Mouse (Mus musculus): Measurements from ENCODE around the gene Timp4. TPM values are rescaled to one million over a fixed set of nuclear protein-coding genes. Genes with fewer than 3 reads are reported as not detected.
A peak's percentile ranks its signal among the peaks of the same experiment; 100 is the strongest.
"Not testable (repeated sequence)": the region's sequence is repeated elsewhere in the genome, so short reads cannot be mapped to it uniquely, and the experiment has no call there.

Gene Timp4
- total and polyA plus RNA-seq, 3 experiments: not detected

- dilution Hi-C loops (cut with MboI; ENCODE audit: extremely low pct_ligation_motif_present, extremely low pct_unique_long_range_greater_than_20kb, low sequenced_read_pairs); H3K4me1 ChIP-seq (ENCODE audit: control insufficient read depth in 1 of 2, insufficient read depth in 2 of 2); H3K36me3 ChIP-seq (replicated peaks in 1 of 2; ENCODE audit: control insufficient read depth in 1 of 2, insufficient read depth in 1 of 2, low read length in 1 of 2); H3K27me3 ChIP-seq (replicated peaks); H3K79me2 ChIP-seq (replicated peaks; ENCODE audit: control insufficient read depth, extremely low read depth, insufficient read depth, poor library complexity, severe bottlenecking); H3K9me3 ChIP-seq (replicated peaks; ENCODE audit: low read length); DNase-seq (ENCODE audit: extremely low read depth); H3K27ac ChIP-seq (ENCODE audit: insufficient read depth, low read depth); H3K9ac ChIP-seq (ENCODE audit: insufficient read depth, low read depth); H3K4me2 ChIP-seq (ENCODE audit: insufficient read depth, low read depth, poor library complexity, severe bottlenecking); in situ Hi-C loops (cut with MboI; ENCODE audit: low pct_ligation_motif_present, low pct_unique_long_range_greater_than_20kb, low sequenced_read_pairs): not testable (repeated sequence)
- peak overlapping the region in 2 of 3 experiments; percentile 23 to 38 for H3K4me3 ChIP-seq (replicated peaks in 1 of 3; ENCODE audit: low read depth in 2 of 3, low read length in 2 of 3, poor library complexity in 1 of 3)
These were observed 11.6 kb downstream of the Timp4 start for GRCm38 (mm10) chr6:115240431-115240830.

- no peak for DNase-seq (ENCODE audit: extremely low read depth)
- Histone ChIP-seq H3K9me3 (replicated peaks; ENCODE audit: low read length) (no peaks in the 10 kb centered on the region), H3K36me3 (replicated peaks in 1 of 2; ENCODE audit: control insufficient read depth in 1 of 2, insufficient read depth in 1 of 2, low read length in 1 of 2) (no peaks in the 10 kb centered on the region), H3K4me3 (replicated peaks in 1 of 3; ENCODE audit: low read depth in 2 of 3, low read length in 2 of 3, poor library complexity in 1 of 3) (no peak overlapping the region), H3K4me2 (ENCODE audit: insufficient read depth, low read depth, poor library complexity, severe bottlenecking) (no peak overlapping the region), H3K27ac (ENCODE audit: insufficient read depth, low read depth) (no peak overlapping the region), H3K79me2 (replicated peaks; ENCODE audit: control insufficient read depth, extremely low read depth, insufficient read depth, poor library complexity, severe bottlenecking) (no peaks in the 10 kb centered on the region), H3K4me1 (ENCODE audit: control insufficient read depth in 1 of 2, insufficient read depth in 2 of 2) (no peaks in the 10 kb centered on the region), H3K27me3 (replicated peaks) (no peaks in the 10 kb centered on the region), H3K9ac (ENCODE audit: insufficient read depth, low read depth) (no peak overlapping the region)
- TF ChIP-seq CHD2 (IDR thresholded peaks at IDR 0.05; ENCODE audit: low read length) (no peak), ELF1 (IDR thresholded peaks at IDR 0.05; ENCODE audit: low read depth, low read length) (no peak), POLR2AphosphoS2 (IDR thresholded peaks at IDR 0.05; ENCODE audit: low read depth, low read length) (no peak), SMC3 (IDR thresholded peaks at IDR 0.05; ENCODE audit: low read depth, low read length) (no peak), MAX (IDR thresholded peaks at IDR 0.05; ENCODE audit: low read length) (no peak), POLR2A (IDR thresholded peaks at IDR 0.05; ENCODE audit: low read depth, low read length) (no peak), HCFC1 (IDR thresholded peaks at IDR 0.05; ENCODE audit: low read depth, low read length) (no peak), IRF4 (IDR thresholded peaks at IDR 0.05; ENCODE audit: low read depth, low read length) (no peak), USF1 (IDR thresholded peaks at IDR 0.05; ENCODE audit: low read depth, low read length) (no peak), GABPA (IDR thresholded peaks at IDR 0.05; ENCODE audit: insufficient replicate concordance, low read depth, low read length) (no peak), ZKSCAN1 (IDR thresholded peaks at IDR 0.05; ENCODE audit: borderline replicate concordance, low read depth, low read length) (no peak), USF2 (conservative IDR thresholded peaks at IDR 0.05; ENCODE audit: low read depth, low read length) (no peak), NRF1 (IDR thresholded peaks at IDR 0.05; ENCODE audit: low read depth, low read length) (no peak), ZMIZ1 (IDR thresholded peaks at IDR 0.05; ENCODE audit: low read depth, low read length) (no peak), KAT2A (IDR thresholded peaks at IDR 0.05; ENCODE audit: insufficient replicate concordance, low read length) (no peak), EP300 (IDR thresholded peaks at IDR 0.05; ENCODE audit: low read length) (no peak), MAZ (IDR thresholded peaks at IDR 0.05; ENCODE audit: low read depth, low read length) (no peak)
- in situ Hi-C loops (cut with MboI; ENCODE audit: low pct_ligation_motif_present, low pct_unique_long_range_greater_than_20kb, low sequenced_read_pairs): no loop called here
- dilution Hi-C loops (cut with MboI; ENCODE audit: extremely low pct_ligation_motif_present, extremely low pct_unique_long_range_greater_than_20kb, low sequenced_read_pairs): no loop called here
These were observed 12.7 kb downstream of the Timp4 start for GRCm38 (mm10) chr6:115239335-115239734.

All from CH12.LX (cell line).